Mouse (Mus musculus): ENCODE measurements around the gene C2cd4c. TPM values are rescaled to one million over a fixed set of nuclear protein-coding genes. Genes with fewer than 3 reads are reported as not detected.

The C2cd4c gene
- polyA plus RNA-seq, 1 experiment: 0.88 TPM

DNA sequence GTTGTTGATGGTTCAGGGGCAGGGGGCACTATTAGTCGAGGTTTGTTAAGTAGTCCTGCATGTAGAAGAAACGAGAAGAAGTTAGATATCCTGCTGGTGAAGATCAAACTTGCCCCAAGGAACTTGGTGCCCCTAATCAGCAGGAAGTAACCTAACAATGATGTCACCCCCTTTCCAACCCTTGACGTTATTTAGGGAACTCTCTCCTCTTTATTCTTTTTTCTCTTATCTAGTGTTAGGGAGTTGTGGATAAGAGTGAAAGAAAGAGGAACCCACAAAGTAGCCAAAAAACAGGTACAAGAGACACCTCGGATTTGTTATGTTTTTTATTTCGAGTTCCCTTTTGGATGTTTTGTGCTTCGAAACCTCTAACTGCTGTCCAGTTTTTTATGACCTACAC is 19.7 kb downstream of the C2cd4c start:
- H3K4me3 ChIP-seq (ENCODE audit: low read depth, low read length): no peak overlapping the region
- no peaks in the 10 kb centered on the region for H3K36me3 ChIP-seq (ENCODE audit: control insufficient read depth, insufficient read depth, low read length, poor library complexity, severe bottlenecking)
- H3K9me3 ChIP-seq (replicated peaks; ENCODE audit: control insufficient read depth, insufficient read depth, low read length, poor library complexity, severe bottlenecking): no peaks in the 10 kb centered on the region
- H3K27me3 ChIP-seq (ENCODE audit: control insufficient read depth, insufficient read depth, low read length, poor library complexity, severe bottlenecking): no peaks in the 10 kb centered on the region
- H3K27ac ChIP-seq (ENCODE audit: insufficient read depth, low read length): no peak overlapping the region
- no peaks in the 10 kb centered on the region for H3K4me1 ChIP-seq (ENCODE audit: control insufficient read depth, insufficient read depth, low read length)
- no peak for TF ChIP-seq EP300 (IDR thresholded peaks at IDR 0.05; ENCODE audit: insufficient read depth, low read depth, low read length)
- TF ChIP-seq POLR2A (IDR thresholded peaks at IDR 0.05; ENCODE audit: insufficient read depth, low read length): no peak
- no peak for TF ChIP-seq CTCF (IDR thresholded peaks at IDR 0.05; ENCODE audit: low read depth, low read length)
- H3K9ac ChIP-seq (ENCODE audit: low read depth, poor library complexity, severe bottlenecking): no peak overlapping the region

DNA sequence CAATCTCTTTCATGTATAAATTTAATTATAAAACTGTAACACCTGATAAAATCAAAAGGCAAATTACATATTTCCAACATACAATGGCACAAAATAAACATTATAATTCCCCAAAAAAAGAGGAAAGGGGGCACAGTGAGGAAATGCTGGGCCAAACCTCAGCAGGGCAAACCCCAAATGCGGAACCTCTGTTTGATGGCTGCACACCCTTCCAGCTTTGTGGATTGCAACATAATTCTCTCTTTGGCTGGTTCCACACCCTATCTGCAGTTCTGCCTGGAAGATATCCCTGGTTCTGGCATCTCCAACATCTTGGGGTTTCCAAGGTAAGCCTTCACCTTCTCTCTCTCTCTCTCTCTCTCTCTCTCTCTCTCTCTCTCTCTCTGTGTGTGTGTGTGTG is 23.1 kb downstream of the C2cd4c start:
- TF ChIP-seq EP300 (IDR thresholded peaks at IDR 0.05; ENCODE audit: insufficient read depth, low read depth, low read length): no peak
- no peak for TF ChIP-seq CTCF (IDR thresholded peaks at IDR 0.05; ENCODE audit: low read depth, low read length)
- TF ChIP-seq POLR2A (IDR thresholded peaks at IDR 0.05; ENCODE audit: insufficient read depth, low read length): no peak
- no peak overlapping the region for H3K4me3 ChIP-seq (ENCODE audit: low read depth, low read length)

DNA sequence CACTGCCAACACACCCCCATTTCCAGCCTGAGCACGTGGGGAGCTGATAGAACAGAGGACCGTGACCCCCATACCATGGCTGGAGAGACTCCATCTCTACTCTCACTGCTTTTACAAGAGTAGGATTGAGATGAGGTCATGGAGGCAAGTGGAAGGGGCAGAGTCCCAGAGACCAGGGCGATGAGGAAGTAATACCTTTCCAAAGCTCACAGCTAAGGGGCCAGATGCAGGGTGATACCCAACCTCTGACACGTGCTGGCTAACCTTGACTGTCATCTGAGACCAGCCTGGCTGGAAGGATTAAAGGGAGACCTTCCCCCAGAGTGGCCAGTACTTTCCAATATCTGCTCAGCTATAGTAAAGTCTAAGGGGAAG is 26.1 kb downstream of the C2cd4c start:
- Histone ChIP-seq H3K9ac (ENCODE audit: low read depth, poor library complexity, severe bottlenecking) (no peak overlapping the region), H3K27ac (ENCODE audit: insufficient read depth, low read length) (no peak overlapping the region), H3K36me3 (ENCODE audit: control insufficient read depth, insufficient read depth, low read length, poor library complexity, severe bottlenecking) (no peaks in the 10 kb centered on the region), H3K9me3 (replicated peaks; ENCODE audit: control insufficient read depth, insufficient read depth, low read length, poor library complexity, severe bottlenecking) (no peaks in the 10 kb centered on the region), H3K27me3 (ENCODE audit: control insufficient read depth, insufficient read depth, low read length, poor library complexity, severe bottlenecking) (no peaks in the 10 kb centered on the region), H3K4me1 (ENCODE audit: control insufficient read depth, insufficient read depth, low read length) (no peaks in the 10 kb centered on the region), H3K4me3 (ENCODE audit: low read depth, low read length) (no peak overlapping the region)
- TF ChIP-seq CTCF (IDR thresholded peaks at IDR 0.05; ENCODE audit: low read depth, low read length): no peak
- TF ChIP-seq POLR2A (IDR thresholded peaks at IDR 0.05; ENCODE audit: insufficient read depth, low read length): no peak
- no peak for TF ChIP-seq EP300 (IDR thresholded peaks at IDR 0.05; ENCODE audit: insufficient read depth, low read depth, low read length)

More for the DNA sequence above, 23.1 kb downstream of the C2cd4c start:
- Histone ChIP-seq H3K36me3 (ENCODE audit: control insufficient read depth, insufficient read depth, low read length, poor library complexity, severe bottlenecking) (no peaks in the 10 kb centered on the region), H3K4me1 (ENCODE audit: control insufficient read depth, insufficient read depth, low read length) (no peaks in the 10 kb centered on the region), H3K9ac (ENCODE audit: low read depth, poor library complexity, severe bottlenecking) (no peak overlapping the region), H3K9me3 (replicated peaks; ENCODE audit: control insufficient read depth, insufficient read depth, low read length, poor library complexity, severe bottlenecking) (no peaks in the 10 kb centered on the region), H3K27ac (ENCODE audit: insufficient read depth, low read length) (no peak overlapping the region), H3K27me3 (ENCODE audit: control insufficient read depth, insufficient read depth, low read length, poor library complexity, severe bottlenecking) (no peaks in the 10 kb centered on the region)

GRCm38 (mm10) chr10:79587061-79587751 is 26.6 kb downstream of the C2cd4c start, which contains the start of gene Theg:
TSS of gene Theg (minus strand) at chr10:79587331.
- no peak for TF ChIP-seq CTCF (IDR thresholded peaks at IDR 0.05; ENCODE audit: low read depth, low read length)
- no peak for TF ChIP-seq EP300 (IDR thresholded peaks at IDR 0.05; ENCODE audit: insufficient read depth, low read depth, low read length)
- no peak for TF ChIP-seq POLR2A (IDR thresholded peaks at IDR 0.05; ENCODE audit: insufficient read depth, low read length)
- Histone ChIP-seq H3K4me1 (ENCODE audit: control insufficient read depth, insufficient read depth, low read length) (no peaks in the 10 kb centered on the region), H3K36me3 (ENCODE audit: control insufficient read depth, insufficient read depth, low read length, poor library complexity, severe bottlenecking) (no peaks in the 10 kb centered on the region), H3K27ac (ENCODE audit: insufficient read depth, low read length) (no peak within 1 kb of the TSS), H3K9ac (ENCODE audit: low read depth, poor library complexity, severe bottlenecking) (no peak within 1 kb of the TSS), H3K4me3 (ENCODE audit: low read depth, low read length) (no peak within 1 kb of the TSS), H3K27me3 (ENCODE audit: control insufficient read depth, insufficient read depth, low read length, poor library complexity, severe bottlenecking) (no peaks in the 10 kb centered on the region), H3K9me3 (replicated peaks; ENCODE audit: control insufficient read depth, insufficient read depth, low read length, poor library complexity, severe bottlenecking) (no peaks in the 10 kb centered on the region)

DNA sequence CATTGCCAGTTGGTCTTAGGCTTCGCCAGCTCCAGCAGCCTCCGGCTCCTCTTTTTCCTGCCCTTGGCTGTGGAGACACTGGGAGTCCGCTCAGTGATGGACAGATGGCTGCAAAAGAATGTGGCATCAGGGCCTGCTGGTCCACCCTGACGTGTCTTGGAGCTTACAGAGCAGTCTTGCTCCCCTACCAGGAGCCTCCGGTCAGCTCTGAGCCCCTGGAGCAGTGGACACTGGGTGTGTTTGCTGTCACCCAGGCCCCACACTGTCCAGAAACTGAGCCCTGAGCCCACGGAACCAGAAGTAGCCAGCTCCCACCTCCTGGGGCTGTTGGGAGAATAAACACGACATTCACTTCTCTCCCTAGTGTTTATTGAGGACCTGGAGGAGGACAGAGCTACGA is 27.6 kb downstream of the C2cd4c start:
- H3K27ac ChIP-seq (ENCODE audit: insufficient read depth, low read length): no peak overlapping the region
- H3K9me3 ChIP-seq (replicated peaks; ENCODE audit: control insufficient read depth, insufficient read depth, low read length, poor library complexity, severe bottlenecking): no peaks in the 10 kb centered on the region
- no peak overlapping the region for H3K4me3 ChIP-seq (ENCODE audit: low read depth, low read length)
- H3K27me3 ChIP-seq (ENCODE audit: control insufficient read depth, insufficient read depth, low read length, poor library complexity, severe bottlenecking): no peaks in the 10 kb centered on the region
- no peaks in the 10 kb centered on the region for H3K36me3 ChIP-seq (ENCODE audit: control insufficient read depth, insufficient read depth, low read length, poor library complexity, severe bottlenecking)
- no peak for TF ChIP-seq POLR2A (IDR thresholded peaks at IDR 0.05; ENCODE audit: insufficient read depth, low read length)
- TF ChIP-seq EP300 (IDR thresholded peaks at IDR 0.05; ENCODE audit: insufficient read depth, low read depth, low read length): no peak
- TF ChIP-seq CTCF (IDR thresholded peaks at IDR 0.05; ENCODE audit: low read depth, low read length): no peak
- H3K4me1 ChIP-seq (ENCODE audit: control insufficient read depth, insufficient read depth, low read length): no peaks in the 10 kb centered on the region
- H3K9ac ChIP-seq (ENCODE audit: low read depth, poor library complexity, severe bottlenecking): no peak overlapping the region

DNA sequence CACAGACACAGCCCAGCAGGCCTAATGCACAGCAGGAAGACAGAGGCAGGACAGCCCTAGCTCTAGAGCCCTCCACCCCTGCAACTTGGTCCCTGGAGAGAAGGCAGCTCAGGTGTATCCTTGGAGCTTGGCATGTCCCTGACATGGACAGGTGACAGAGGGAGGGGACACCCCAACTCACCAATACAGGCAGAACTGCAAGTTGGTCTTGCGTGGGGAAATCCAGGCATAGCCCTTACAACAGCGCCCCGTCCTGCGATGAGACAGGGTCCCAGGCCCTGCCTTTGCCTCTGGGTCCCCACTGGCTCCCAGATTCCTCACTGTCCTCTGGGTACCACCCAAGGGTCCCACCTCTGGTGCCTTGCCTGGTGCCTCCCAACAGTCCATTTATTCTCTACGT is 28.1 kb downstream of the C2cd4c start:
- no peaks in the 10 kb centered on the region for H3K4me1 ChIP-seq (ENCODE audit: control insufficient read depth, insufficient read depth, low read length)
- H3K9me3 ChIP-seq (replicated peaks; ENCODE audit: control insufficient read depth, insufficient read depth, low read length, poor library complexity, severe bottlenecking): no peaks in the 10 kb centered on the region
- no peaks in the 10 kb centered on the region for H3K36me3 ChIP-seq (ENCODE audit: control insufficient read depth, insufficient read depth, low read length, poor library complexity, severe bottlenecking)
- H3K27me3 ChIP-seq (ENCODE audit: control insufficient read depth, insufficient read depth, low read length, poor library complexity, severe bottlenecking): no peaks in the 10 kb centered on the region
- H3K27ac ChIP-seq (ENCODE audit: insufficient read depth, low read length): no peak overlapping the region
- no peak for TF ChIP-seq EP300 (IDR thresholded peaks at IDR 0.05; ENCODE audit: insufficient read depth, low read depth, low read length)
- TF ChIP-seq CTCF (IDR thresholded peaks at IDR 0.05; ENCODE audit: low read depth, low read length): no peak
- TF ChIP-seq POLR2A (IDR thresholded peaks at IDR 0.05; ENCODE audit: insufficient read depth, low read length): no peak
- H3K9ac ChIP-seq (ENCODE audit: low read depth, poor library complexity, severe bottlenecking): no peak overlapping the region
- H3K4me3 ChIP-seq (ENCODE audit: low read depth, low read length): no peak overlapping the region
